Mouse (Mus musculus) right cerebral cortex, postnatal 10 days (tissue): ENCODE measurements around the gene Lrit3.

Experiments
- DNase-seq, 2 experiments: peaks; one replicate each; pipeline ENCODE4 v3.0.0; 2021; ENCODE audit warnings: low spot score in 2 of 2

Lrit3 gene

DNA sequence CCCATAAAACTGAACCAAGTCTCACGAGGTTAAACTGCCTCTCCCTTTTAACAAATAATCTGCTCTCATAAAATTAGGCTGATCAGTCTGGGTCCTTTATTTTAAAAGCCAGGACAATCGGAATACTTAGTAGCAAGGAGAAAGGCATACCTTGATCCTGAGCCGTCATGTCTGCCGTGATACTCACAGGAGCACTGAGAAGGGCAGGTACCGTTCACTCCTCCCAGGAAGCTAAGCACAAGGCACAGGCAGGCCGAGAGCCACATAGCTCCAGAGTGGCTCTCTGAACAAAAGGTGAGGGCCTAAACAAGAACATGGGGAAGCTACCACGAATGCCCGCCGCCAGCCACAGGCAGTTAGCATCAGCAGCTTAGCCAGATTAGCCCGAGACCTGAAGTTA is at the start of gene Lrit3:
Lrit3 (minus strand) TSS at position 266 of the 400 bp plus-strand sequence.
- DNase-seq = no peak

DNA sequence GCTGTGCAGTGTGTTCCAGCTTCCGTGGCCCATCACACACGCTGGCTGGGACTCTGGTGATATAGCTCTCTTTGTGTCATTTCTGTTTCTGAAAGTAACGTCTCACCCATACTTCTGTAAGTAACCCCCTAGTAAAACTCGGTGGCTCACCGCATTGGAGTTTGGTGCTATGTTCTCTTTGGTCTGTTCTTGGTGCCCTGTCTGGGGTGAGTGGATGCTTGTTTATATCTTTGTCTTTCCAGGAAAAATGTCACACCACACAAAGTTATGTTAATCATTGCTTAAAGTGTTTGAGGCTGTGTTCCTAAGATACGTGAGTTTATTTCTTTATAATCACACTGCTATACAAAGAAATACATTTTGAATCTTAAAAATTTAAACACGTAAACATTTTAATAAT is 43.0 kb upstream of the Lrit3 start:
- no peak for DNase-seq

DNA sequence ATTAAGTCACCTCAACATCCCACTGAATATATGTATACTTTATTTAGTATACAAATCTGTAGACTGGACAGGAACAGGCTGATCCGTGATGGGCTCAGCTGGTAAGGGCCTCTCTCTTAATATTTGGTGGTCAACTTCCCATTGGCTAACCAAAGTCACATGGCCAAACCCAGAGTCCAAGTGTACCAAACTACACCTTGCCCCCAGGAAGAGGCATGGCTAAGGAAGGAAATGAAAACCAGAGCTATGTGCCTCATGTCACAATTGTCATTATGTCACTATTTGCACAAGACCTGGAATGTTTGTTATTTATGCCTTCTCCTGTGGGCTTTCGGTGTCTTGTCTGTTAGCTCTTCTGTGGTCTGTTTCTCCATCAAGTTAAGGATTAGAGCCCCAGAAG is 42.0 kb upstream of the Lrit3 start:
- DNase-seq = no peak

DNA sequence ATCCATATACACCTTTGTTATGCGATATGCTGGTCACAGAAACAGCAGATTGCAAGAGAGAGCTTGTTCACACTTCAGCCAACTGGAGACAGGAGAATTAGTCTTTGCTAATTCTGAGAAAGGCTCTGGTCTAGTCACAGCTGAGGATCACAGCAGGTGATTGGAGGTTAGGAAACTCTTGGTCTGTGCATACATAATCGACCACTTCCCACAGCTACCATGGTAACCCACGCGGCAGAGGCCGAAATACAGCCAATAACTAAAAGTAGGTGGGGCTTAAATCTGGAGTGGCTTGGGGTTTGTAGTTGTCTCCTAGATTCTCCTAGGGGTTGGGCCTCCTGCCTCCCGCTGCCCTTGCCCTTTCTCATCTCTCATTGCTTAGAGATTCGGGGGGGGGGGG is 34.2 kb upstream of the Lrit3 start:
- no peak for DNase-seq

DNA sequence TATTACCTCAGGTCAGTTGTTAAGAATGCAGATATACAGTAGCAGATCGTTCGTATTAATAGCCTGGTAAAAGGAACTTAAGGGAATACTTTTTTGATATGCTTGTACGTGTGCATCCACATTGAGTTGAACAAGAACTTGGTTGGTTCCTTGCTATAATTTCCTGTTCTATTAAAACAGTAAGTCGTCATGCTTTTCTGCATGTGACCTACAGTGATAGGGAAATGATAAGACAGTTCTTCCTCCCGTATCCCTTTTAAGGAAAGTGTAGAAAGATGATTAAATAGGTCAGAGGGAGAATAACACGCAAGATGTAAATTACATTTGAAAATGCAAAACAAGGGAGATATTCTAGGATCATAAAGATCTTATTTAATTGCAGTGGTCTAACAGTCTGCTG is 33.1 kb upstream of the Lrit3 start:
- no peak for DNase-seq

DNA sequence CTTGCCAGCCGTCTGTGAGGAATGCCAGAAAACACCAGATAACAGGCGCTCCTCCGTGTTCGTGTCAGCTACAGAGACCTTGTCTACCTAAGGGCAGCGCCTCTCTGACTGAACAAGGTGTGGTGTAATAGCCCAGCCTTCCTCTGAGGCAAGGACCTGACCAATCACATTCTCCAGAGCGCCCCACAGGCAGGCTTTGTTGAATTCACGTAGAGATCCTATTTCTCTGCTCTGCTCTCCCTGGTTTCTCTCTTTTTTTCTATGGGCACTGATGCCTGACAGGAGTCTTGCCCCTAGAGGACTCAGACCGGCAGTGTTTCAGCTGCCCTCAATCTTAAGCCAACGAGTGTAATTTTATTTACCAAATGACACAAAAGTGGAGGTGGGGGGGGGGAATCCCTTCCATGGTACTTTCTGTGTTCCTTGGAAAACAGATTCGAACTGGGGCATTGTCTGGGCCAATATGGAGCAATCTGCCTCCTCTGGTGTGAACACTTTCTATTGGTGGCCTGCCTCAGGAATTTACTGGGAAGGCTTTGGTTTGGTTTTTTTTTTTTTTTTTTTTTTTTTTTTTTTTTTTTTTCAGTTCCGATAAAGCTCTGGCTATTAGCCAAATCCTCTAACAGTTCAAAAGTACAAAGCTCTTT is 32.3 kb upstream of the Lrit3 start:
- no peak for DNase-seq

DNA sequence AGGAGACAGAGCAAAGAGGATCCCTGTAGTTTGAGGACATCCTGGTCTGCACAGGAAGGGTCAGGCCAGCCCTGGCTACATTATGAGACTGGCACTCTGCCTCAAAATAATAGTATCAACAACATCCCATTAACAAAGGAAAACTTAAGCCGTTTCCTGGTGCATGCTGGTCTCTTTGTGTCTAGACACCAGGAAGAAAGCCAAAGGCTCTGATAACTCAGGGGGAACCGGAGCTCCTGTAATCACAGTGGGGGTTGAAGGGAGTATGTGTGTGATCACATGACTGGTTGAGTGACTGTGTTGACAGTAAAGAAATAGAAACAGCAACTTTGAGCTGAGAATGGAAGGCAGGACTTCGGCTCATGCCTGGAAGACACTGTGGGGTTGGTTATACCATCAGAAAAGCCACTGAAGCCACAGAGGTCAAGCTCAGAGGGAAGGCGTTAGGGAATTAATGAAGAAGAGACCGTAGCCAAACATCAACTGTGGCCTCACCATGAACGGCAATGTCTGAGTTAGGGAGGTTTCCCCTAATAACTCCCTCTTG is 31.6 kb upstream of the Lrit3 start, which contains the start of gene Cfi:
Cfi (plus strand) TSS at position 497 of the 547 bp plus-strand sequence.
- no peak for DNase-seq

DNA sequence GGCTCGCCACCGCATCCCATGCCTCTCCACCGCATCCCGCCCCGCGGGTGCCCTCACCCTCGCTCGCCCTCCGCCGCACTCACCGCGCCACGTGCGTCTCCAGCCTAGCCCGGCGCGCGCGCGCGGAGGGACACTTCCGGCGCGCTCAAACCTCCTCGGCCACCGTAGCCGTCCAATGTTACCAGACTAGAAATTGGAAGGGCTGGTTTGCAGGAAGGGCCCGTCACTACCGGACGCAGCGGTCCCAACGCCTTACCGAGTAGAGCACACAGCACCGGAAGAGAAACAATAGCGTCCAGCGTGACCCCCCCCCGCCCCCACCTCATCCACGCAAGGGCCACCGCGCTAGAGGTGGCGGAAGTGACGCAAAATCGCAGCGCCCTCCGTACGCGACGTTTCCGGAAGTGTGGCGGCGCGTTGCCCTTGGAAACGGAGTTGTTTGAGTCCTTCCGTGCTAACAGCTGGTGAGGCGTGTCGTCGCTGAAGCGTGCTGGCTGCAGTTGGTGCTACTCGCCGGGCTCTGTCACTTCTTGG is 27.3 kb upstream of the Lrit3 start, which contains the start of gene Gar1:
Gar1 (minus strand) TSS at position 362 of the 534 bp plus-strand sequence.
- DNase-seq = peak; percentile 98

DNA sequence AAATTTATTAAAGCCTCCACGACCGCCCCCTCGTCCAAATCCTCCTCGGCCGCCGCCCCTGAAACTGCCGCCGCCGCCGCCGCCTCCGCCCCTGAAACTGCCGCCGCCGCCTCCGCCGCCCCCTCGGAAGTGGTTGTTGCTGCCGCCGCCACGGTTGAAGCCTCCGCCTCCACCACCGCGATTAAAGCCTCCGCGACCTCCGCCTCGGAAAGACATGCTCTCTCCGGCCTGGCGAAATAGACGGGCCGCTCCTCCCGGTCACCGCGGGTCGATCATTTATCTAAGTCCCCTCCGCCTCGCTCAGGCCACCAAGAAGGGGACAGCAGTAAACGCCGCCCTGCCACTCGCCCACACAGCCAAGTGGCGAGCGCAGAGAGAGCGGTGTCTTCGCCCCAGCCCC is 26.8 kb upstream of the Lrit3 start:
- DNase-seq = no peak

DNA sequence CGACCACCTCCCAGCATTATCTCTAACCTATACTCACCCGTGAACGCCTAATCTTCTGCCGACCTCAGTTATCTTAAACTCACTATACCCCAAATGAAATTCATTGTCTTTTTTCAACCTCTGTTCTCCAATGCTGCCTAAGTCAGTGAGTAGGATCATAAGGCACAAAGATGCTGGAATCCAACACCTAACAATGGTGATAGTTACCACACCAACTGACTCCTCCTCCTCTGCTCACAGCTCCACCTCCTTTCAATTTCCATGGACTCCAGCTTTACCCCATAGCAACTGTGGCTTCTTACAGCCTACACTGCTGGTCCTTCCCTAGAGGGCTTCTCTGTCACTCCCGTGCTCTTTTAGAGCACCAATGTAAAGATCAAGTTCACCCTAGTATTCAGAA is 23.9 kb upstream of the Lrit3 start:
- DNase-seq = no peak

DNA sequence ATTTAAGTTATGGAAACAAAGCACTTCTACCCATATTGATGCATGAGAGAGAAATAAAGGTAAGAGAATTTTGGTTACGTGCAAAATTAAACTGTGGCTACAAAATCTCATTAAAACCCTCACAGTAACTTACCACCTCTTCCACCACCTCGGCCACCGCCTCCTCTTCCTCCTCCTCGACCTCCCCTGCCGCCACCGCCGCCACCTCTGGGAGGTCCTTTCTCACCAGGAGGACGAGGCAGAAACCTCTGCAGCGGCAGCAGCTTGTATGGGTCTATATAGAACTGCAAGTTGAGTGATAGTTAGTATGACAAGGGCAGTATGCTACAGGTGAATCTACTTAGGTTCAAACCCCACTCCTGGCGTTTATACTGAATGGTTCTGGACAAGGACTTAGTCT is 22.9 kb upstream of the Lrit3 start:
- DNase-seq = no peak

DNA sequence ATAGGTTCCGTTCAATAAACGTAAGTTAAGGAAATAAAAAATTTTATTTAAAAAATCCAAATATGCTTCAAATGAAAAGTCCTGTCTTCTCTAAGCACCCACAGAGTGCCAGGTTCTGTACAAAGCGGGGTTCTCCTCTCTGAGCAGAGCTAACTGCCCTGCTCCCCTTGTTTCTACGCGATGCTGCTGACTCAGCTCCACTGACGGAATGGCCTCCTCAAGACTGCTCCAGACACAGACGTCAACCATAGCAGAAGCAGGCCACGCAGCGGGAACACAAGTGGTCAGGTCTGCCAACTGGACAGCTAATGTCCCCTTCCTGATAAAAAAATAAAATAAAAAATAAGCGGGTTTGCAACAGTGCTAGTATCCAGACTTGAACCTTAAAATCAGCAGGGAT is 21.1 kb upstream of the Lrit3 start:
- no peak for DNase-seq

DNA sequence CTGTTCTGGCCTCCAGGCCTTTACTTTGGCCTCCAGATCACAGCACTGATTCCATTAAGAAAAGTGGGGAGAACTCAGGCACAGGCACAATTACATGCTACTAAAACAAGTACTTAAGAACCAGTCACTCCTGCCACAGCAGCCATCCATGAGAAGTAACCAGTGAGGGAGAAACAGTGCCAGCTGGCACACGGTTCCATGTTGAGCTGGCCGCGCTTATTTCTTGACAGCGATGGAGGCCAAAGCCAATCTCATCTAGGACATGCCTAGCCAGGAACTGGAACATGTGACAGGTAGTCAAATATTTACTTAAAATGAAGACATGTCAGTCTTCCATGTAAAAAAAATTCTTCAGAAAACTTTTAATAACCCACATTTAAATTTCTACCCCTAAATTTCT is 20.3 kb upstream of the Lrit3 start:
- DNase-seq = no peak

DNA sequence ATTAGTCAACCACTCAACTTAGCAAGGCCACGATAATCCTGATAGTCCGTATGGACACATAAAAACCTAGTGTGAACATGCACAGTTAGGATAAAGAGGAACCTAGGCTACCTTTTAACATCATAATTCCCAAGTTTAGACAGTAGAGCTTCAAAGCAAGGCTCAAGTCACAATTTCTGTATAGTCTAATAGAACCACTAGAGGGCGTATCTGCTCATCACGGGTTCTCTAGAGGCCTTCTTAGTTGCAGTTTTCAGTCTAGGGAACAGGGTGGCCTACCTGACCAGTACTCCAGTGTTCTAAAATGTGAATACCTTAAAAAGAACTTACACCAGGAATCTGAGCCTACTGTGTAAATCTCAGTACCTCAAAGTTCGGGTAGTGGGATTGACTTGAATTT is 19.5 kb upstream of the Lrit3 start:
- DNase-seq = no peak

DNA sequence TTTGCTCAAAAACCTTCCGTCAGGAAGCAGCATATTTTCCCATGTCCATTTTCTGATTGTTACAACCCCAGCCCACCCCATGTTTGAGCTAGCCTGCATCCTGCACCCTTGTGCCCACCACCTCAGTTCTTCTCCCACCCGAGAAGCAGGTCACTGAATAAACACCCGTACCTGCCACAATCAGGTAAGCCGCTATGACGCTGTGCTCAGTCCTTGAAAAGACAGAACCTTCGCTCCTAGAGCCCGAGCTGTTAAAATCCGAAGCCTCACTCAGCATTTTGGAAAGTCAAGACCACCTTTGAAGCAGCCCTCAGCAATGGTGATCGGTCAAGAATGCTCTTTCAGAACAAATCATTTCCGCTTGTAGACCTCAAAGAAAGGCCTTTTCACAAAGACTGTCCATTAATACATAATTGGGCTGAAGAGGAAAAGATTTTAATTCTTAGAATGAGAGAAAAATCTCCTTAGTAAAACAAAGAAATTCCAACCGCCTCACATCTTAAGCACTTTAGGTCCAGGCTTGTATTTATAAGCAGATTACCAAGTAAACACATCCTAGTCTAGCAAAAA is 18.5 kb upstream of the Lrit3 start, which contains the start of gene Rrh:
Rrh (minus strand) TSS at position 382 of the 570 bp plus-strand sequence.
- no peak for DNase-seq

DNA sequence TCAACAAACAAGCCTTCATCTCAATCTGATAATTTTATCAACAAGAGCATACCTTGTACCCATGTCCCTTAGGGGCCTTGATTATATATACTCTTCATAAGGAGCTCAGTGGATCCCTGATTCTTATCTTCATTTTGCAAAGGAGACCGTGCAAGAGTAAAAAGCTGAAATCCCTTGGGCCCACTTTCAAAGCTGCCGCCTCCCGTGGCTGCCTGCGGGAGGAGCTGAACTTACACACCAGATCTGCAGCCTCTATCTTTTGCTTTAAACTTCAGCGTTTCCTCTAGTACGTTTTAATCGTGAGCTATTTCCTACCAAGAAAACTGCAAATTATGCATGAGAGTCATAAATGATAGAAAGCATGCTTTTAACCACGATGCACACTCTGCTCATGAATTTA is 17.9 kb upstream of the Lrit3 start:
- no peak for DNase-seq

DNA sequence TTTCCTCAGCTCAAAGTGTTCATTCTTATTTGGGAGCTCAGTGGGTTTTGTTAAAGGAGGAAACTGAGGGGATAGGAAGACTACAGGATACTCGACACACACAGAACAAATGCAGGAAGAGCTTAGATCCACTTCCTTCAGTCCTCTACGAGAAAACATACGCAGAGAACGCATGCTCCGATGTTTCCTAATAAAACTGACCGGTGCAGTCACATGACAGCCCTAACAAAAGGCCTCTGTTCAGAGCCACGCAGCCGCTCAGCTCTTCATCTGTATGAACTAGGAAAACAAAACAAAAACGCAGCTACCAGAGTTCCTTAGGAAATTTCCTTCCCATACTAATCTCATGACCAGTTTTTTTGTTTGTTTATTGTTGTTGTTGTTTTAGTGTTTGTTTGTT is 17.0 kb upstream of the Lrit3 start:
- DNase-seq = no peak

DNA sequence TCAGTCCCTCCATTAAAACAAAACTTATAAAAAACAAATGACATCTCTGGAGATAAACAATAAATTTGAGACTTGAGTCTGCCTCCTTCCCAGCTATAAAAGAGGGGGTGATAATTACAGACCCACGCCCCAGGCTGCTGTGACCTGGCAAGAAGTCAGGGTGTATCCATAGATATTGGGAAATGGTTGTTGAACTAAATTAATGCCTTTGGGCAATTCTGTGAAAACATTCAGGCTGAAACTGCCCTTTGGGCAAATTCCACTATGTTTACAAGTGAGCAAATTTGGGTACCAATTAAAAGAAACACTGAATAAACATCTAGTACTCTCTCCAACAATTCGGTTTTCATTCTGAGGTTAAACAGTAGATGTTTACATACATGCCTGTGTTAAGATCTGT is 4.8 kb downstream of the Lrit3 start:
- no peak for DNase-seq

DNA sequence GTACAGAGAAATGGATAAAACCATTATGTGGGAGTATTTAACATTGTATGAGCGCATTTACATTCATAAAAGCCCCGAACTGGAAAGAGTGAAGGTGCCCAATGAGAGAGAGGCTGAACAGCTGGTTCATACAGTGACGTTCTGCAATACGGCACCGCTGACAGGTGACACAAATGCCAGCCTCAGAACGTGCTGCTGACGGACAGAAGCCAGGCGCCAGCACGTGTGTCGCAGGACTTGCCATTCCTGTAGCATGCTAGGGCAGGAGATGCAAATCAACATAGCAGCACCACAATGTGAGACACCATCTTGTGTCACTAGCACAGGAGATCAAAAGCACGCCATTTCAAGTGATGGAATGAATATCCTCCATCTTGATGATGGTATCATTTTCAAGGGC is 5.3 kb downstream of the Lrit3 start:
- DNase-seq = no peak

DNA sequence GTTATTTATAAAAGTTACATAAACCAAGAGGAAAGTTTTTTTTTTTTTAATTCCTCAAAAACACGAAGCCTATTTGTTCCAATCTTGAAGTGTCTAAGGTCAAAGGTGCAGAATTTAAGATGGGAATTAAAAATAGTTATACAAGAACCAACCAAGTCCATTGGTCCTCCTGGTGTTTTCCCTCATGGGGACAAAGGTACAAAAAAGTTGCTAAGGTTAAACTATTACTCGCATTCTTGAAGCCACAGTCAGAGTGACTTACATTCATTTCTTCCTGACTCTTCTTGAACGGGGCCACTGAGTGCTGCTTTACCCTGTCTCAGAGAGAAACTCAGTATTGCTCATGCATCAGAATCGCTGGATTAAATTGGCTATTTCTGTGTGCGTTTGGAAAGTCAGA is 6.5 kb downstream of the Lrit3 start:
- no peak for DNase-seq

DNA sequence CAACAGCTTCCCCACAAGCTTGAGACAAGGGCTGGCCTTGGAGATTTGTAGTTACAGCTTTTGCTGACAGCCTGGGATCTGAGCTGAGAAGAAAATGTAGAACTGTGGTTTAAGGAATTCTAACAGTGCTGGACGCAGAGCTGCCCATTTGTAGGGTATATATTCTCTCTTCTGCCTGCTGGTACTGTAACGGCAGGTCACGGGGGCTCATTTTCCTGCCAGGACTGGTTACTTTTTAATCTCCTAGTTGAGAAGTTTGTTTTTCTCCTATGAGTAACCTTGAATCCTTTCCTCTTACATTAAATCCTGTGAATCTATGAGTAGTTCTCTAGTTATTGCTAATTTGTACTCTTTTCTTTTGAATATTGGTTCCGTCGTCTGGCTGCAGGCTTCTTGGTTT is 10.0 kb downstream of the Lrit3 start:
- no peak for DNase-seq

DNA sequence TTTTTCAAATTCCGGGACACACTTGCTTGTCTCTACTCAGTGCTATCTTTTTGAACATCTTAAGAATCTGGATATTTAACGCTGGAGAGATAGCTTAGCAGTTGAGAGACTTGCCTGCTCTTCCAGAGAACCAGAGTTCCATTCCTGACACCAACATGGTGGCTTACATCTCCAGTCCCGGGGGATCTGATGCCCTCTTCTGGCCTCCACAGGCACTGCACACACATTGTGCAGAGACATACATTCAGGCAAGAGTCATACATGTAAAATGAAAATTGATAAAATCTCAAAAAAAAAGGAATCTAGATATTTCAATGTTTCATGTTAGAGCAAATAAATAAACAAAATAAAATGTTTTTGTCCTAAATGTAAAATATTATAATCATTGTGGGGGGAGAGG is 21.1 kb downstream of the Lrit3 start:
- no peak for DNase-seq

DNA sequence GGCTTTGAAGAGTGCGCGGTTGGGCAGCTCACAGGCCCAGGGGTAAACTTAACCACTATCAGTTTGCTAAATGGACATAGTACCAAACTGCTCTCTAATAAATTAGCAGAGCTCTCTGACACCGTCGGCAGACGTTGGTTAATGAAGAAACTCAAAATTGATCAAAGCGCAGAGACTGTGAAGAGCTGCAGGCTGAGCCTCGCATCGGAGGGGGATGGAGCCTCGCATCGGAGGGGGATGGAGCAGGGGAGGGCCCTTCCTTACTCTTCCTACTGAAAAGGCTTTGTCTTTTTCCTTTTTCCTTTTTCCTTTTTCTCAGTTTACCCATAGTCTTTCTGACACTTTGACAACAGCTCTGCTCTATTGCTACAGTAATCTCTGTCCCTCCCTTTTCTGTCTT is 22.4 kb downstream of the Lrit3 start:
- no peak for DNase-seq
